Mouse (Mus musculus): ENCODE measurements around the gene Serpine2. TPM values are rescaled to one million over a fixed set of nuclear protein-coding genes. Genes with fewer than 3 reads are reported as not detected.
A peak's percentile ranks its signal among the peaks of the same experiment; 100 is the strongest.

The Serpine2 gene
- polyA plus RNA-seq, 1 experiment, result 18.2 TPM

GRCm38 (mm10) chr1:79859026-79859425 lies 2.0 kb downstream of the Serpine2 start:
- no peaks in the 10 kb centered on the region for H3K36me3 ChIP-seq (ENCODE audit: control insufficient read depth, insufficient read depth)
- H3K4me3 ChIP-seq, result peak overlapping the region; percentile 13
- TF ChIP-seq POLR2A (IDR thresholded peaks at IDR 0.05; ENCODE audit: insufficient read length, low read depth) (no peak), POLR2AphosphoS2 (IDR thresholded peaks at IDR 0.05; ENCODE audit: insufficient read length, low read depth) (no peak), TCF3 (IDR thresholded peaks at IDR 0.05; ENCODE audit: insufficient read length, low read depth) (no peak), CEBPB (IDR thresholded peaks at IDR 0.05; ENCODE audit: insufficient read depth, poor library complexity, severe bottlenecking) (no peak), MAX (IDR thresholded peaks at IDR 0.05; ENCODE audit: low read depth) (no peak), MYOG (IDR thresholded peaks at IDR 0.05; ENCODE audit: control insufficient read depth in 1 of 3, insufficient read depth in 1 of 3, insufficient read length in 2 of 3, low read depth in 2 of 3) (no peak), USF1 (IDR thresholded peaks at IDR 0.05; ENCODE audit: low read depth) (no peak), MYOD1 (IDR thresholded peaks at IDR 0.05; ENCODE audit: control insufficient read depth in 1 of 3, insufficient read length in 2 of 3, low read depth in 2 of 3) (no peak), E2F4 (IDR thresholded peaks at IDR 0.05; ENCODE audit: insufficient read depth) (no peak), SRF (IDR thresholded peaks at IDR 0.05; ENCODE audit: control insufficient read depth, insufficient read length, low read depth) (no peak), TCF12 (IDR thresholded peaks at IDR 0.05; ENCODE audit: insufficient read depth, poor library complexity, severe bottlenecking) (no peak), REST (IDR thresholded peaks at IDR 0.05; ENCODE audit: insufficient read depth, insufficient read length) (no peak)

GRCm38 (mm10) chr1:79858389-79858994 lies 2.5 kb downstream of the Serpine2 start:
- TF ChIP-seq POLR2A (IDR thresholded peaks at IDR 0.05; ENCODE audit: insufficient read length, low read depth), result peak; percentile 72
- TF ChIP-seq USF1 (IDR thresholded peaks at IDR 0.05; ENCODE audit: low read depth), result no peak
- TF ChIP-seq TCF3 (IDR thresholded peaks at IDR 0.05; ENCODE audit: insufficient read length, low read depth), result no peak
- TF ChIP-seq MYOG (IDR thresholded peaks at IDR 0.05; ENCODE audit: control insufficient read depth in 1 of 3, insufficient read depth in 1 of 3, insufficient read length in 2 of 3, low read depth in 2 of 3), result no peak
- H3K4me2 ChIP-seq (ENCODE audit: low read depth), result peak overlapping the region; percentile 52
- H3K27me3 ChIP-seq (ENCODE audit: control insufficient read depth, insufficient read depth, insufficient read length), result no peaks in the 10 kb centered on the region
- H3K4me3 ChIP-seq, result peak overlapping the region; percentile 13
- H3K79me2 ChIP-seq (ENCODE audit: control insufficient read depth, insufficient read depth), result no peaks in the 10 kb centered on the region
- no peaks in the 10 kb centered on the region for H3K36me3 ChIP-seq (ENCODE audit: control insufficient read depth, insufficient read depth)
- no peak overlapping the region for H3ac ChIP-seq (ENCODE audit: control insufficient read depth, insufficient read length)

More at GRCm38 (mm10) chr1:79859026-79859425, 2.0 kb downstream of the Serpine2 start:
- Histone ChIP-seq H3K79me2 (ENCODE audit: control insufficient read depth, insufficient read depth) (no peaks in the 10 kb centered on the region), H3K4me2 (ENCODE audit: low read depth) (peak overlapping the region; percentile 52), H3ac (ENCODE audit: control insufficient read depth, insufficient read length) (no peak overlapping the region), H3K27me3 (ENCODE audit: control insufficient read depth, insufficient read depth, insufficient read length) (no peaks in the 10 kb centered on the region)

GRCm38 (mm10) chr1:79857681-79858388 lies 3.1 kb downstream of the Serpine2 start:
- Histone ChIP-seq H3K4me2 (ENCODE audit: low read depth) (peak overlapping the region; percentile 38), H3K27me3 (ENCODE audit: control insufficient read depth, insufficient read depth, insufficient read length) (no peaks in the 10 kb centered on the region), H3K36me3 (ENCODE audit: control insufficient read depth, insufficient read depth) (no peaks in the 10 kb centered on the region), H3ac (ENCODE audit: control insufficient read depth, insufficient read length) (no peak overlapping the region), H3K79me2 (ENCODE audit: control insufficient read depth, insufficient read depth) (no peaks in the 10 kb centered on the region), H3K4me3 (peak overlapping the region; percentile 13)
- TF ChIP-seq MAX (IDR thresholded peaks at IDR 0.05; ENCODE audit: low read depth) (no peak), MYOD1 (IDR thresholded peaks at IDR 0.05; ENCODE audit: control insufficient read depth in 1 of 3, insufficient read length in 2 of 3, low read depth in 2 of 3) (no peak), TCF3 (IDR thresholded peaks at IDR 0.05; ENCODE audit: insufficient read length, low read depth) (no peak), POLR2AphosphoS2 (IDR thresholded peaks at IDR 0.05; ENCODE audit: insufficient read length, low read depth) (no peak), POLR2A (IDR thresholded peaks at IDR 0.05; ENCODE audit: insufficient read length, low read depth) (no peak), REST (IDR thresholded peaks at IDR 0.05; ENCODE audit: insufficient read depth, insufficient read length) (no peak), SRF (IDR thresholded peaks at IDR 0.05; ENCODE audit: control insufficient read depth, insufficient read length, low read depth) (no peak), CEBPB (IDR thresholded peaks at IDR 0.05; ENCODE audit: insufficient read depth, poor library complexity, severe bottlenecking) (no peak), TCF12 (IDR thresholded peaks at IDR 0.05; ENCODE audit: insufficient read depth, poor library complexity, severe bottlenecking) (no peak), E2F4 (IDR thresholded peaks at IDR 0.05; ENCODE audit: insufficient read depth) (no peak), USF1 (IDR thresholded peaks at IDR 0.05; ENCODE audit: low read depth) (no peak), MYOG (IDR thresholded peaks at IDR 0.05; ENCODE audit: control insufficient read depth in 1 of 3, insufficient read depth in 1 of 3, insufficient read length in 2 of 3, low read depth in 2 of 3) (no peak)

GRCm38 (mm10) chr1:79856756-79857155 lies 4.2 kb downstream of the Serpine2 start:
- no peak for TF ChIP-seq TCF12 (IDR thresholded peaks at IDR 0.05; ENCODE audit: insufficient read depth, poor library complexity, severe bottlenecking)
- TF ChIP-seq TCF3 (IDR thresholded peaks at IDR 0.05; ENCODE audit: insufficient read length, low read depth), result no peak
- TF ChIP-seq POLR2AphosphoS2 (IDR thresholded peaks at IDR 0.05; ENCODE audit: insufficient read length, low read depth), result no peak
- no peak for TF ChIP-seq REST (IDR thresholded peaks at IDR 0.05; ENCODE audit: insufficient read depth, insufficient read length)
- TF ChIP-seq SRF (IDR thresholded peaks at IDR 0.05; ENCODE audit: control insufficient read depth, insufficient read length, low read depth), result no peak
- no peak overlapping the region for H3K4me3 ChIP-seq
- no peaks in the 10 kb centered on the region for H3K79me2 ChIP-seq (ENCODE audit: control insufficient read depth, insufficient read depth)
- no peaks in the 10 kb centered on the region for H3K27me3 ChIP-seq (ENCODE audit: control insufficient read depth, insufficient read depth, insufficient read length)
- H3K4me2 ChIP-seq (ENCODE audit: low read depth), result no peak overlapping the region
- H3ac ChIP-seq (ENCODE audit: control insufficient read depth, insufficient read length), result no peak overlapping the region
- no peaks in the 10 kb centered on the region for H3K36me3 ChIP-seq (ENCODE audit: control insufficient read depth, insufficient read depth)

GRCm38 (mm10) chr1:79853527-79853926 lies 7.5 kb downstream of the Serpine2 start:
- no peak for TF ChIP-seq E2F4 (IDR thresholded peaks at IDR 0.05; ENCODE audit: insufficient read depth)
- Histone ChIP-seq H3K79me2 (ENCODE audit: control insufficient read depth, insufficient read depth) (no peaks in the 10 kb centered on the region), H3K36me3 (ENCODE audit: control insufficient read depth, insufficient read depth) (no peaks in the 10 kb centered on the region), H3ac (ENCODE audit: control insufficient read depth, insufficient read length) (no peak overlapping the region), H3K27me3 (ENCODE audit: control insufficient read depth, insufficient read depth, insufficient read length) (no peaks in the 10 kb centered on the region), H3K4me2 (ENCODE audit: low read depth) (no peak overlapping the region), H3K4me3 (no peak overlapping the region)
